Mouse (Mus musculus) mesoderm, embryonic 11.5 days (tissue): ENCODE results near the gene Dlgap1.

Source experiments
- DNase-seq: peaks from one replicate; pipeline ENCODE4 v3.0.0-alpha.2; 2012; ENCODE audit warnings: low read depth, low spot score

Dlgap1 gene

DNA sequence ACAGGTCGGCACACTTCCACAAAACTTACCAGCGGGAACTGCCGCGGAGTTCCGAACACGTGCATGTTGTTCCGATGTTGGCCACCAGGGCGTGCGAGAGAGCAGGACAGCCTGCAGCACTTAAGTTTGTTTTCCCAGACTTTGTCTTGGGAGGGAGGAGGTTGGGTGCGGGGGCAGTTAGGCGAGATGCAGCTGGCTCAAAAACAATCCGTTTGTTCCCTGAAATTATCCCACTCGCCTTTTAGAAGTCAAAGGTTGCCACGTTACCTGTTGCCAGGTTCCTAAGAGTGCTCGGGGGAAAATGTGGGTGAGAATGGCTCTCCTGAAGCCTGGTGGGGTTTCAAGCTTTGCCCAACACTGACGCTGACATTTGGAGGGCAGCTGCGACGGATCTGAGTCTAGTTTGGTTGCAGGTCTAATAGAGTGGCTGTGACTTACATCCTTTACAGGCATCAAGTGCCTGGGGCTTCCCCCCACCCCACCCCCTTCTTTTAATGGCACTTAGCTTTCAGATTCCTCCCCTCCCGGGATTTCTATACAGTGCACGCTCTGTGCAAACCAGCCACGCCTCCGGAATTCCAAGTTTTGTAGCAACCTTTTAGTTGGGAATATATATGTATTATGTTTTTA is 786.3 kb downstream of the Dlgap1 start:
- DNase-seq: peak; percentile 93

DNA sequence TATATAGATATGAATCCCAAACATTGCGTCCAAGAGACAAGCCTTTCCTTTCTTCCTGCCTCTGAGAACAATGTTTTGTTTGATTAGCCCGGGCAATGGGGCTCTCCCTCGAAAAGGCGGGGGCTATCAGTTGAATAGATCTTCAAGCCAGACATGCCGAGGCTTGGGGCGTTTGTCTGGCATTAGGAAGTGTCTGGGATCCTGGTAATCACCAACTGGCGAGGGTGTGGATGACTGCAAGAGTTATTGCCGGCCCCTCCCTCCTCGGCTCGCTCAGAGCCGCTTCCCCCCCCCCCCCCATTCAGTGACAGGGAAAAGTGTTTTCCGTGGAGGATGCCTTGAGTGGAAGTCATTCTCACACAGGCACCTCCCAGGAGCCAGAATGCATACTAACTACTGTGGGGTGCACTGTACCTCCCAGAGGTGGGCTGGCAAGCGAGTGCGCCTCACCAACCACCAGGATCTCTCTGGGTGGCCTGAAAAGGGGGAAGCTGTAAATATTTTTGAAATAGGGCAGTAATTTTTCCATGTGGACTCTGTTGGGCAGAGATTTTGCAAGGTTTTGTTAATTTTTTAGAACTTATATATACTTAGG is 786.9 kb downstream of the Dlgap1 start:
- DNase-seq: peak; percentile 66

DNA sequence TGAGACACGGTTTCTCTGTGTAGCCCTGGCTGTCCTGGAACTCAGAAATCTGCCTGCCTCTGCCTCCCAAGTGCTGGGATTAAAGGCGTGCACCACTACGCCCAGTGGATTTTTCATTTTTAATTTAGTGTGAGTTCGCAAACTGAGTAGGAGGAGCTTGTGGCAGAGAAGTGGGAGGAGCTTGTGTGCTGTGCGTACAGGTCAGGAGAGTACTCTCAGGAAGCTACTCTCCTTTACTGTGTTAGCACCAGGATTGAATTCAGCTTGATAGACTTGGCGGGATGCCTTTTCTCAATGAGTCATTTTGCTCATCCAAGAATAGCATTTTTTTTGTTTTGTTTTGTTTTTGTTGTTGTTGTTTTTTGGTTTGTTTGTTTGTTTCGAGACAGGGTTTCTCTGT is 793.1 kb downstream of the Dlgap1 start:
- no peak for DNase-seq

DNA sequence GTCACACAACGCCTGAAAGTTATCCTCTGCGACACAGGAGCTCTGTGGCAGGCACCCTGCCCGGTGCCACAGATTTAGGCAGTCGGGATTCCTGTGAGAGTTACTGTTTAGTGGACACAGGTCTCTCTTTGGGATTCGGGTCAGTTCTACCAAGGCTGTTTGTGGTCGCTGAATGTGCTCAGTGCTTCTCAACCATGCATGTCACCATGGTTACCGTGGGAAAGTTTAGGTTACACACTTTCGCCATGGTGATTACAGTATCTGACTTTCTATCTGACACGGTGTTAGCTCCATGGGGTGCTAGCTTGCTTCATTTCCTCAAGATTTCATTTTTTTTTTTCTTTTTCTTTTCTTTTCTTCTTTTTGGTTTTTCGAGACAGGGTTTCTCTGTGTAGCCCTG is 793.8 kb downstream of the Dlgap1 start:
- no peak for DNase-seq

DNA sequence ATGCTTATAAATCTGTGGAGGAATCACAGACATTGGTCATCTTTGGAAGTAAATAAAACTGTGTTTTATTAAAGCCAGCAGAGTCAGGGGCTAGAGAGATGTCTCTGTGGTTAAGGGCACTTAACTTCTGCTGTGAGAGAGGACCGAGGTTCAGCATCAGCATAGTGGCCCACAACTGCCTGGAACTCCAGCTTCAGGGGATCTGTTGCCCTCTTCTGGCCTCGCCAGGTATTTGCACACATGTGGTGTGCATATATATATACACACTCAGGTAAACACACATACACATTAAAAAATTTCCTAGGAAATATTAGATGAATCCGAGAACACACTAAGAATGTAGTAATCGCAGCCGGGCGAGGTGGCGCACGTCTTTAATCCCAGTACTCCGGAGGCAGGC is 796.5 kb downstream of the Dlgap1 start:
- no peak for DNase-seq

DNA sequence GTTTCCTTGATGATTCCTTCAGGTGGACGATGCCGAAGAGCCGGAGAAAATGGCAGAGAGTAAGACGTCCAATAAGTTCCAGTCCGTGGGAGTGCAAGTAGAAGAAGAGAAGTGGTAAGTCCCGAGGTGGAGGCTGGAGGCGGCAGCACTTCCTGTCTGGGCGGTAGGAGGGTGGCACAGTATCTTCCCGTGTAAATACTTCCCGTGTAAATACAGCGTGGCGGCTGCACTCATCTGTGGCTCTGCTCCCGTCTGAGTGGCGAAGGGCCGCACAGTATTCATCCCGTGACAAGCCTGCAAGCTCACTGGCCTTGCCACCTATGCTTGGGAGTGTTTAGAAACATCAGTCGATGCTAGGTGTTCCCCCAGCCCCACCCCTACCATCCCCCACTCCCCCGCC is 797.1 kb downstream of the Dlgap1 start:
- DNase-seq: no peak

DNA sequence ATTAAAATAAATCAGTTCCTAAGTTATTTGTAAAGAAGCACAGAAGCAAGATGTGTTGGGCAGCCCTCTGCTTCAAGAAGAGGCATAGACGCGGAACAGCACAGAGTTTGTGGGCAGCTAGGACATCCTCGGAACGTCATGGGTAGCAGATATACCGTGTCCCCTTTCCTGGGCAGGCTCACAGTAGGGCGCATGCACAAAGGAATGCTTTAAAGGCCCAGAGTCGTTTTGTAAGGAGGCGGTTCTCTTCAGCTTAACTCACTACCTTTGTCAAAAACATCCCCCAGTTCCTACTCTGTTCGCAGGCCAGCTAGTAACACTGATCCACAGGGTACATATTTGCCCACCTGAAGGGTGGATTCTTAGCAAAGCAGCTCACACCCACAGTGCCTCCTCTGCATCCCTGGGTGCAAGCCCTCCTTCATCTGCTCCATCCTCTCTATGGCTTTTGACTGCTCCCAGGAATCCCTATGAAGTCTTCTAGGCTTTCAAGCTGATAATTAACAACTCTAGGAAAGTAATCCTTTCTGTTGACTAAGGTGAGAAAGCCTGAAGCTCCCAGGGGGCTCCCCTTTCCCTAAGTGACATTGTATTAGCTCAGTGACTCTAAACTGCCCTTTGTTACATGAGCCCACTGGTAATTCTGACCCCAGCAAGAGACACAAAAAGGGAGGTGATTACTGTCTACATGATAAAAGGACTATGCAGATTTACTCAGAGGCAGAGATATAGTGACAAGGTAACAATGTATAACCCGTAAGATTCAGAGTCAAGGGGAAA is 803.4 kb downstream of the Dlgap1 start:
- no peak for DNase-seq

DNA sequence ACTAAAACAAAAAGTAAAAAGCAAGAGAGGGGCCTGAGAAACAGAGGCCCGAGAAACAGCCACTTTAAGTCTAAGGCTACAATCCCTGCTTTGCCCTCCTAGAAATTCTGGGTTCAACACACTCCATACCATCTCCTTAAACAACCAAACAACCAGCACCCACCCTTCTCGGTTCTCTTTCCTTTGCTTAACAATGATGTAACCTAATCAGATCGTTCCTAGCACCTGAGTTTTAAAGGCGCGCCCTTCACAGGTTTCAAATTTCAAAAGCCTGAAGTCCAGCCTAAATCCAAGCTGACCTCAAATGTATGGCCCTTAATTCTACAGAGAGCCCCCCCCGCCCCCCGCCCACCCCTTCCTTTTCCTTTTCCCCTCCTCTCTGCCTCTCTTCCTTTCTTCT is 810.9 kb downstream of the Dlgap1 start:
- DNase-seq: no peak

DNA sequence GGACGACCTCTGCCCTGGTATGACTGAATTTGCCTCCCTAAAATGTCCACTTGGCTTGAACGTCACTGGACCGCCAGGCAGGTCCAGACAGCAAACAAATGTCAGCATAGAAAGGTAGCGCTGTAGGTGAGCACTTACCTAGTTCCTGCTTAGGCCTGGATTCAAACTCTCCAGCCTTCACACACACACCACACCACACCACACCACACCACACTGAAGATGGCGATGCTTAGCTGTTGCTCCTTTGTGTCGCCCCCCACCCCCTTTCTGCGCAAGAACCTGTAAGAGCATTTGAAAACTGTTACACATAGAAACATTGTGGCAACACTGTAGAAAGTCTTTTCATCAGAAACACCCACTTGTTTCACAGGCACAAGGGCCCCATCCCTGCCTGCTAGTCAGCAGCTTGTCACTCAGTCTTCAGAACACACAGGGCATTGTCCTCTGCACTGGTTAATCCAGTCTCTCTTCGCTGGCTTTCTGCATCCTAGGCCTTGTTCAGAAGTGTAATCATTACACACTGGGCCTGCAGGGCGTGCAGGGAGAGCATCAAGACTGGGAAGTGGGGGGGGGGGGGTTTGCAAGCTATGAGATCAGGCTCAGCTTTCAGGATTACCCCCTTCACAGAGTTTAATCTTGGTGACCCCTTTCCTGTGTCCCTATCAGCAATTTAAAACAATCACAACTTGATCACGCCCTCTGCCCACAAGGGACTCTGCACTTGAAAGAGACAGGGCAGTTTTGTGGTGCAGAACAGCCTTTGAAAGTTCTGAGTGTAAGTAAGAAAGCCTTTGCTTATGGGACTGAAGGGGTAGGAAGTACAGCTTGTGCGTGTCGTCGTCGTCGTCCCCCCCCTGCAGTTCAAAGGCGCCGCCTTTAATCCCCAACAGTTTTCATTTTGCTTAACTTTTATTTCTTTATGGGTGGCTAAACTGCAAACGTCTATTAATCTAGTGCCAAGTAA is 812.1 kb downstream of the Dlgap1 start:
- peak; percentile 57 for DNase-seq

DNA sequence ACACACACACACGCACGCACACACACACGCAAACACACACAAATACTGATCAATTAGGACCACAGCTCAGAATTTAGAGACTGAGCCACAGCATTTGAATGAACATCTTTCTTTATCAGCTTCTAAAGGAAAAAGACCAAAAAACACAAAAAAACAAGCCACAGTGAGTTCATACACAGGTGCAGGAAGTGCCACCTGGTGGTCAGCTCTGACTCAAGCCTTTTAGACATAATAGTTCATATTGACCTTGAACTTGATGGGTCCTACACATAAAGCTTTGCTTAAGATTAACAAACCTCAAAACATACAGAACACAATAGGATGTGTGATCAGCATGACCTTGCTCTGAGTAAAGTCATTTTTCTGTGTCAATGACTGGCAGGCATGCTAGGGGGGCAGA is 814.4 kb downstream of the Dlgap1 start:
- no peak for DNase-seq

DNA sequence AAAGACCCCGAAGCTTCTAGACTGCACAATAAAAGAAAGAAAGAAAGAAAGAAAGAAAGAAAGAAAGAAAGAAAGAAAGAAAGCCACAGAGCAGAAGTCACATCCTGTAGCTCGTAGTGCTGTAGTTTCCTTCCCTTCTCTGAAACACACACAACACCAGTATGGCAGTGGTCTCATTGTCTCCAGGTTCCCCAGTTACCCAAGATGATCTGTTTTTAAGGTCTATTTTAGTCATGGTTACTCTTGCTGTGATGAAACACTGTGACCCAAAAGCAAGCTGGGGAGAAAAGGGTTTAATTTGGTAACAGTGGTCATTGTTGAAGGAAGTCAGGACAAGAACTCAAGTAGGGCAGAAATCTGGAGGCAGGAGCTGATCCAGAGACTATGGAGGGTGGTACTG is 818.5 kb downstream of the Dlgap1 start:
- no peak for DNase-seq

DNA sequence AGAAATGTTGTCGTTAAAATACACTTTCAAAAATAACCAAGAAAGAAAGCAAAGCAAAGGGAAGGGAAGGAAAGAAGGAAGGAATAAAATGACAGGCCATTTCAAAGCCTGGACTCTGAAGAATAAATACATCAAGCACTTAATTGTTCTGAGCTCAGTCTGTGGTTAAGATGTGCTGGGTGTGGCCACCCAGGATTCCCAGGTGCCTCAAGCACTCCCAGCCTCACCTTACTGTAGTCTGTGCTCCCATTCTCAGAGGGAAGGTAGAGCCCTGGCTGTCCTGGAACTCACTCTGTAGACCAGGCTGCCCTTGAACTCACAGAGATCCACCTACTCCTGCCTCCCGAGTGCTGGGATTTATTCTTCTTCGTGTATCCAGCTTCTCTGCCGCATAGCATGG is 821.9 kb downstream of the Dlgap1 start:
- DNase-seq: no peak

DNA sequence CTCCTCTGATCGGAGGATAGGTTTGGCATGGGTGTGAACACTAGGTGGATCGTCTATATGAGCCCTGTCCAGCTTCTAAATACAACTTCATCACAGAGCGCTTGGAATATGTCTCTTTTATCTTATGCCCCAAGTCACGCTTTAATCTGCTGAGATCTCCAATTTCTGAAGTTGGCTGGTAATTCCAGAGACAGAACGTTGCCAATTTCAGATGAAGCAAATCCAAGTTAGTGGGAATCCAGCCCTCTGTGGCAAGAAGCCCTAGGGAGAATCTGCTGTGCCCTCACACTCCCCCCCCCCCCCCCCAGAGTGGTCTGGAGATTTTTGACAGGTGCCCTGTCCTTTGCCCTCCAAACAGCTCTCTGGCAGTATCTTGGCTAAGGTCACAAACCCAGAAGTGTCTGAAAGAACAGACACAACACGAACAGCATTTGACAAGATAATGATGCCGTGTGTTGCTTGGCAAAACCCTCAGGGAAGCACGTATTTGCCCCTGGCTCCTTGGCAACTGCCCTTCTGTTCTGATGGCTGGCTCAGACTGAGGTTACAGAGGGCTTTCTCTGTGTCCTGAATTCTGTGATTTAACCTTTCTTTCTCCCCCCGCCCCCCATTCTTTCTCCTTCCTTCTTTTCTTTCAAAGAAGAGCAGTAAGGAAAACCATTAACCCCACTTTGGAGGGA is 822.9 kb downstream of the Dlgap1 start:
- DNase-seq: no peak

DNA sequence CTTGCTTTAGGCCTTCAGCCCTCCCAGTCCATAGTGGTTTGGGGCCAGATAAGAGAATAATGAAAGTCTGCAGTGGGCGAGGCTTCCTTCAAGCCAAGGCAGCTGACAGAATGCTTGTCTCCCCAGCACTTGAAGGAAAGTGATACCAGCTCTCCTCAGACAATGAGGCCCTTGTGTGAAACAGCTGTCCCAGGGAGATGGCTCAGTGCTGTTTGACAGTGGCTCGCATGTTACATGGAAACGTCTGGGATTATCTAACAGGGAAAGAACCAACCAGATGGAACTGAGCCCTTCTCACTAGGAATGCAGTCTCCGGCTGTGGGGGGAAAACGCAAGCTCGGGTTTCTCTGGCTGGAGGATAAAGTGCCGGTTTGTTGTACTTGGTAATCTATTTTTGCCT is 825.4 kb downstream of the Dlgap1 start:
- peak; percentile 83 for DNase-seq

DNA sequence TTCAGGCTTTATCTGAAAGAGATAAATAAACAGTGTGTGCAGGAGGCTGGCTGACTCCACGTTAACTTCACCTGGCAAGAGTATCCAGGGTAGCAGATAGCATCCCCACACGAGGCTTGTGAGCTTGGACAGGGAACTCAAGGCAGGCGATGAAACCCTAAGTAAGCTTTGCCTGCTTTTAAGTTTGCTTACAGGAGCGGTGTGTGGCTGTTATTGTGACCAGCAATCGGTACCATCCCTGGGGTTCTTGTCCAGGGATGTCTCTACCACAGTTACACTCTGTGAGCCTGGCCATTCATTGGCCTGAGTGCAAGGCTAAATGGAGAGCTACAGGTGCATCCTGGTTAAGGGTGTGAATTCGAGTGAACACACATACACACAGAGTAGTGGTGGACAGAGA is 825.8 kb downstream of the Dlgap1 start:
- no peak for DNase-seq

DNA sequence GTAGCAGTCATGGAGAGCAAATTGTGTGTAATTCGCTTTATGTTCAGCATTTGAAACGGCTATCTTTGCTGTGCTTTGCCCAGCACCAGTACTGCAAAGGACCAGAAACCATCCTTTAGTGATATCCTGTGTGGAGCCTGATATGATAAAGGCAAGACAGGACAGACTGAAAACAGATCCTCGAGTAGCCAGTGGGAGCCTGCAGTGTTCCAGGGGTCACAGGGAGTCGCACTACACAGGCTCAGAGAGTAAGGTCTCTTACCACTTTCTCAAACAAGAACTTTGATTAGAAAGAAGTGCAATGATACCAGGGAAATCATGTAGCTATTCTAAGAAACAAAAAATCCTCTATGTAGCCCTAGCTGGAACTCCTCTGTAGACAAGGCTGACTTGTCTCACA is 826.3 kb downstream of the Dlgap1 start:
- DNase-seq: no peak

DNA sequence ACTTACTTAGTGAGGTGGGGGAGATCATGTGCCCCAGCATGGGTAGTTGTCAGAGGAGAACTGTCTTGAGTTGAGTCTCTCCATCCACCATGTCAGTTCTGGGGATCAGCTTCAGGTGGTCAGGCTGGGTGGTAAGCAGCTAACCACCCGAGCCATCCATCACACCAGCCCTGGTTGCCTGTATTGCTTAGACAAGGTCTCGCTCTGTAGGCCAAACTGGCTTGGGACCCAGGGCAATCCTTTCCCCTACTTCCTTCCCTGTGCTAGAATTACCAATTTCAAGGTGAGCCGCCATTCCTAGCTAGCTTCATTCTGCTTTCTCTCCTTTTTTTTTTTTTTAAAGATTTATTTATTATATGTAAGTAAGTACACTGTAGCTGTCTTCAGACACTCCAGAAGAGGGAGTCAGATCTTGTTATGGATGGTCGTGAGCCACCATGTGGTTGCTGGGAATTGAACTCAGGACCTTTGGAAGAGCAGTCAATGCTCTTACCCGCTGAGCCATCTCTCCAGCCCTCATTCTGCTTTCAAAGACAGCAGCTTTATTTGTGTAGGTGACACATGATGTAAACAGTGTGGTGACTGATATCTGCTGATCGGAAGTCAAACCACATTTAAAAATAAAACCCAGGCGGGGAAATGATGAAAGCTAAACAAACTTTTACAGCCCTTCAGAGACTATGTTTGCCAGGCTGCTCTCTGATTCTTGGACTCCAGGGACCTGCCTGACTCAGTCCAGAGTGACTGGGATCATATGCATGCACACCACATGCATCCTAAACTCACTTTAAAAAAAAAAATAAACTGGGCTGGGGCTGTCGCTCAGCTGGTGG is 828.3 kb downstream of the Dlgap1 start:
- DNase-seq: no peak

DNA sequence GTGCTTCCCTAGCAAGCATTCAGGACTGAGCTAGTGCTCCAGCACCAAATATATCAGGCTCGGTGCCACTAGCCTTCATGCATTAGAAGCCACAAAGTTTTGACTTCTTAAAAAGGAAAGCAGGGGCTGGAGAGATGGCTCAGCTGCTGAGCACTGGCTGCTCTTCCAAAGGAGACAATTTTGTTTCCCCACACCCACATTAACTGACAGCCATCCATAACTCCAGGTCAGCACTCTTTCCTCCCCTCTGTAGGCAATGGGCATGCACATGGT is 828.8 kb downstream of the Dlgap1 start:
- no peak for DNase-seq

DNA sequence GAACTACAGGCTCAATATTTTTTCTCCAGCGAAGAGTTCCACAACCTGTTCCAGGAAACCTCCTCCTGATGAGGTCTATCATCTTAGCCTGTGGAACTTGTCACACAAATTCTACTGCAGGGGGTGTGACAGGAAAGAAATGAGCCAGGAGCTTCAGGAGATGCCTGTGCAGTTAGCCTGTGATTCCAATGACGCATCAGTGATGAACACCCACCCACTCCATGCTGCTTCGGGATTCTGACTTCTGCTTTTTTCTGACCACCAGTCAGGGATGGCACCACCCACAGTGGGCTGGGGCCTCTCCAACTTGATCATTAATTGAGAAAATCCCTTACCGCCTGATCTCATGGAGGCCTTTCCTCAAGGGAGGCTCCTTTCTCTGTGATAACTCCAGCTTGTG is 830.4 kb downstream of the Dlgap1 start:
- DNase-seq: no peak

DNA sequence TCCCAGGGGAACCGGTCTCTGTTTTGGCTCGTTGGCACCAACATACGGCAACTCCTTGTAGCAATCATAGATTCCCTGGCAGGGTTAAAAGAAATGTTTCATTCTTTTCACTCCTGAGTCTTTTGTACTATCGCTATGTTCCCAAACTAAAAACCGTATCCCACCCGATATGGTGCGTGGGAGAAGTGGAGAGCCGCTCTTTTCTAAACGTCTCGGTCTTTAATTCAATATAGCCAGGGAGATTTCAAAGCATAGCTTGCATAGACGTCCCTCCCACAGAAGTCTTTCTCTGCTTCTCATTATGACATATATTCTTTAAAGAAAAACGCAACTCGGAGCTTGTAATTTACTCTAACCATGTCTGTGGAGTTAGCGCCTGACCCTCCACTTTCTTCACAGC is 833.1 kb downstream of the Dlgap1 start:
- DNase-seq: no peak

DNA sequence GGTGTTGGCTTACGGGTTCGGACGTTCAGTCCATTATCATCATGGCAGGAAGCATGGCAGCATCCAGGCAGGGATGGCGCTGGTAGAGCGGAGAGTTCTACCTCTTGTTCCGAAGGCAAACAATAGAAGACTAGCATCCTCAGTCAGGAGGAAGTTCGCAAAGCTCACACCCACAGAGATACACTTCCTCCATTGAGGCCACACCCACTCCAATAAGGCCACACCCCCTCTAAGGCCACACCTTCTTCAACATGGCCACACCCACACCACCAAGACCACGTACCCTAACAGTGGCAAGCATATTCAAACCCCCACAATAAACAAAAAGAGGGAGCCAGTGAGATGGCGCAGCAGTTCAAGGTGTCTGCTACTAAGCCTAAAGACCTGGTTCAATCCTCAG is 837.0 kb downstream of the Dlgap1 start:
- no peak for DNase-seq
